Mouse (Mus musculus) heart, adult 2 months (tissue): ENCODE results near the gene Tff2.

Source experiments
- CTCF ChIP-seq: fragments of 200-600 bp; IDR thresholded peaks from 2 replicates; pipeline ENCODE4 v1.8.1; 2022; ENCODE audit warnings: antibody characterized with exemption, mild to moderate bottlenecking, moderate library complexity
- EP300 ChIP-seq: fragments of 200-500 bp; IDR thresholded peaks from 2 replicates; pipeline ENCODE4 v1.6.1; 2011; ENCODE audit warnings: low read depth, low read length, control low read depth; ENCODE audit not compliant: insufficient read depth
- POLR2A ChIP-seq: fragments of 200-500 bp; IDR thresholded peaks from 2 replicates; pipeline ENCODE4 v1.6.1; 2011; ENCODE audit warnings: mild to moderate bottlenecking, low read depth, low read length, control low read depth; ENCODE audit not compliant: insufficient read depth

GRCm38 (mm10) chr17:31163821-31164220, 19.7 kb upstream of the Tff2 start:
- TF ChIP-seq CTCF, result no peak
- no peak for TF ChIP-seq POLR2A
- TF ChIP-seq EP300, result no peak
